Mouse (Mus musculus) CH12.LX (cell line): ENCODE results near the gene Xylt1. TPM values are rescaled to one million over a fixed set of nuclear protein-coding genes. Genes with fewer than 3 reads are reported as not detected.

Source experiments
- DNase-seq: peaks from one replicate; pipeline ENCODE4 v3.0.0-alpha.2; 2013; ENCODE audit errors: extremely low read depth
- H3K27ac ChIP-seq: 2 replicates; pipeline ENCODE4 v1.5.1; 2012; ENCODE audit warnings: low read depth, mild to moderate bottlenecking, control low read depth, moderate library complexity; ENCODE audit not compliant: insufficient read depth
- H3K27me3 ChIP-seq: replicated peaks from 2 replicates; pipeline ENCODE3; 2012; ENCODE audit warnings: inconsistent platforms
- H3K36me3 ChIP-seq, 2 experiments: replicated peaks in 1 of 2; 2 replicates each; pipeline versions ENCODE3 to v1.6.1; 2012; ENCODE audit warnings: inconsistent platforms in 1 of 2, low read length in 1 of 2, mild to moderate bottlenecking in 1 of 2, mixed read lengths in 1 of 2, moderate library complexity in 1 of 2; ENCODE audit not compliant: control insufficient read depth in 1 of 2, insufficient read depth in 1 of 2
- H3K4me1 ChIP-seq, 2 experiments: 2 replicates each; pipeline ENCODE4 v1.6.1; 2012; ENCODE audit warnings: inconsistent platforms in 1 of 2, moderate library complexity in 1 of 2; ENCODE audit not compliant: insufficient read depth in 2 of 2, control insufficient read depth in 1 of 2
- H3K4me2 ChIP-seq: 2 replicates; pipeline ENCODE4 v1.6.1; 2012; ENCODE audit warnings: low read depth, mild to moderate bottlenecking, control low read depth; ENCODE audit not compliant: poor library complexity, insufficient read depth, severe bottlenecking
- H3K4me3 ChIP-seq, 3 experiments: fragments of 150-350 bp in 1 of 3; sonication (generic) in 1 of 3; replicated peaks in 1 of 3; 2 replicates each; pipeline versions ENCODE3 to v1.5.1; 2011 to 2012; ENCODE audit warnings: low read depth in 2 of 3, low read length in 2 of 3, mild to moderate bottlenecking in 2 of 3, moderate library complexity in 2 of 3, control low read depth in 1 of 3, improper control_type of control experiment in 1 of 3, inconsistent platforms in 1 of 3, mixed read lengths in 1 of 3; ENCODE audit not compliant: poor library complexity in 1 of 3
- H3K79me2 ChIP-seq: replicated peaks from 2 replicates; pipeline ENCODE4 v1.6.1; 2012; ENCODE audit warnings: mild to moderate bottlenecking, moderate library complexity; ENCODE audit not compliant: control insufficient read depth, poor library complexity, insufficient read depth, severe bottlenecking; ENCODE audit errors: extremely low read depth
- H3K9ac ChIP-seq: 2 replicates; pipeline ENCODE4 v1.6.1; 2012; ENCODE audit warnings: low read depth, mild to moderate bottlenecking, control low read depth, moderate library complexity; ENCODE audit not compliant: insufficient read depth
- H3K9me3 ChIP-seq: replicated peaks from 2 replicates; pipeline ENCODE3; 2012; ENCODE audit warnings: low read length, inconsistent platforms, mixed read lengths
- CHD1 ChIP-seq: IDR thresholded peaks from 2 replicates; pipeline ENCODE4 v1.6.1; 2012; ENCODE audit warnings: low read depth, low read length, improper control_type of control experiment, inconsistent platforms
- CHD2 ChIP-seq: IDR thresholded peaks from 2 replicates; pipeline ENCODE4 v1.6.1; 2011; ENCODE audit warnings: low read length, improper control_type of control experiment
- EP300 ChIP-seq: IDR thresholded peaks from 2 replicates; pipeline ENCODE4 v1.6.1; 2011; ENCODE audit warnings: low read length, improper control_type of control experiment
- IRF4 ChIP-seq: IDR thresholded peaks from 2 replicates; pipeline ENCODE4 v1.6.1; 2014; ENCODE audit warnings: low read depth, mild to moderate bottlenecking, inconsistent platforms, low read length, improper control_type of control experiment
- KAT2A ChIP-seq: IDR thresholded peaks from 2 replicates; pipeline ENCODE4 v1.6.1; 2012; ENCODE audit warnings: low read length, improper control_type of control experiment, inconsistent platforms; ENCODE audit not compliant: insufficient replicate concordance
- MYC ChIP-seq: IDR thresholded peaks from 2 replicates; pipeline ENCODE4 v1.6.1; 2011; ENCODE audit warnings: low read depth, mild to moderate bottlenecking, improper control_type of control experiment, low read length
- NRF1 ChIP-seq: IDR thresholded peaks from 2 replicates; pipeline ENCODE4 v1.6.1; 2014; ENCODE audit warnings: low read depth, mild to moderate bottlenecking, inconsistent platforms, low read length, improper control_type of control experiment, moderate library complexity
- PAX5 ChIP-seq: IDR thresholded peaks from 2 replicates; pipeline ENCODE4 v1.6.1; 2012; ENCODE audit warnings: low read length, inconsistent platforms, mixed read lengths
- RAD21 ChIP-seq: IDR thresholded peaks from 2 replicates; pipeline ENCODE4 v1.6.1; 2011; ENCODE audit warnings: low read depth, mild to moderate bottlenecking, low read length, improper control_type of control experiment, moderate library complexity
- RCOR1 ChIP-seq: conservative IDR thresholded peaks from 2 replicates; pipeline ENCODE4 v1.6.1; 2012; ENCODE audit warnings: low read depth, mild to moderate bottlenecking, inconsistent platforms, low read length, improper control_type of control experiment
- SMC3 ChIP-seq: IDR thresholded peaks from 2 replicates; pipeline ENCODE4 v1.6.1; 2011; ENCODE audit warnings: low read depth, low read length, improper control_type of control experiment
- USF1 ChIP-seq: IDR thresholded peaks from 2 replicates; pipeline ENCODE4 v1.6.1; 2014; ENCODE audit warnings: low read depth, mild to moderate bottlenecking, inconsistent platforms, low read length, improper control_type of control experiment
- ZC3H11A ChIP-seq: IDR thresholded peaks from 2 replicates; pipeline ENCODE4 v1.6.1; 2012; ENCODE audit warnings: low read depth, mild to moderate bottlenecking, inconsistent platforms, low read length, improper control_type of control experiment
- ZKSCAN1 ChIP-seq: IDR thresholded peaks from 2 replicates; pipeline ENCODE4 v1.6.1; 2012; ENCODE audit warnings: low read depth, inconsistent platforms, low read length, improper control_type of control experiment, borderline replicate concordance
- ZNF384 ChIP-seq: IDR thresholded peaks from 2 replicates; pipeline ENCODE4 v1.6.1; 2012; ENCODE audit warnings: low read depth, low read length, improper control_type of control experiment, inconsistent platforms
- dilution Hi-C: fragments of 300-500 bp; cut with MboI; formaldehyde crosslinking; loops from 2 replicates; pipeline ENCODE4 v1.14.3; 2020; ENCODE audit warnings: low sequenced_read_pairs; ENCODE audit not compliant: extremely low pct_unique_long_range_greater_than_20kb, extremely low pct_ligation_motif_present
- in situ Hi-C: fragments of 300-500 bp; cut with MboI; formaldehyde crosslinking; loops from 3 replicates; pipeline ENCODE4 v1.14.3; 2019; ENCODE audit warnings: low sequenced_read_pairs, low pct_ligation_motif_present, low pct_unique_long_range_greater_than_20kb, mixed read lengths
- polyA plus RNA-seq: library from polyadenylated mRNA; unstranded; fragments of >175 nt; gene quantifications from 2 replicates; pipeline ENCODE4 v1.2.1, GENCODE M21; 2012; ENCODE audit warnings: low read depth; ENCODE audit not compliant: insufficient read length
- total RNA-seq, 2 experiments: library from RNA; depleted of rRNA; stranded (reverse); fragments of 300-350 nt in 1 of 2; fragments of >200 nt in 1 of 2; gene quantifications; 2 replicates each; pipeline ENCODE4 v1.2.3; 2012 to 2014

The Xylt1 gene
- total and polyA plus RNA-seq, 3 experiments: 0.38 to 0.84 (median 0.38) TPM

DNA sequence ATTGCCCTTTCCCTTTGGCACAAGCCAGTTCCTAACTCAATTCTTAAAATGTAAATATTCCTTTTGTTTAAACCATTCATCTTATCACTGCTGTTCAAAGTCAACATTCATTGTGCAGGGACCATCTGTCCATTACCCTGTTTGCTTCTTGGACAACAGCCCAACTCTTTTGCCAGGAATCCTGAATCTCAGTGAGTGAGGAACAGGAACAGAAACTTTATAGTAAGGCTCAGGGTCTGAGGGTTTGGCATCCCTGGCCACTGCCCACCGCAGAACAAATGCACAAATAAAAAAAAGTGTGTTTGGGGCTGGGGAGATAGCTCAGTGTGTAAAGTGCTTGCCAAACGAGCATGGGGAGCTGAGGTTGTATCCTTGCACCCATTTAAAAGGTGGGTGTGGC lies 71.5 kb downstream of the Xylt1 start:
- H3K27ac ChIP-seq: no peak overlapping the region
- DNase-seq: no peak
- H3K9me3 ChIP-seq: no peaks in the 10 kb centered on the region
- no peaks in the 10 kb centered on the region for H3K36me3 ChIP-seq
- TF ChIP-seq ZKSCAN1: no peak
- TF ChIP-seq NRF1: no peak
- TF ChIP-seq EP300: no peak
- no peak for TF ChIP-seq PAX5
- TF ChIP-seq MYC: no peak
- no peak for TF ChIP-seq RAD21
- H3K79me2 ChIP-seq: no peaks in the 10 kb centered on the region
- H3K4me2 ChIP-seq: no peak overlapping the region
- no peak overlapping the region for H3K4me3 ChIP-seq
- H3K9ac ChIP-seq: no peak overlapping the region
- H3K4me1 ChIP-seq: peaks cover 0 to 10% of the 10 kb centered on the region in 2 experiments; a peak in 2 of 4 replicates
- in situ Hi-C loops (no loop called here), dilution Hi-C loops (no loop called here)
- H3K27me3 ChIP-seq: no peaks in the 10 kb centered on the region

DNA sequence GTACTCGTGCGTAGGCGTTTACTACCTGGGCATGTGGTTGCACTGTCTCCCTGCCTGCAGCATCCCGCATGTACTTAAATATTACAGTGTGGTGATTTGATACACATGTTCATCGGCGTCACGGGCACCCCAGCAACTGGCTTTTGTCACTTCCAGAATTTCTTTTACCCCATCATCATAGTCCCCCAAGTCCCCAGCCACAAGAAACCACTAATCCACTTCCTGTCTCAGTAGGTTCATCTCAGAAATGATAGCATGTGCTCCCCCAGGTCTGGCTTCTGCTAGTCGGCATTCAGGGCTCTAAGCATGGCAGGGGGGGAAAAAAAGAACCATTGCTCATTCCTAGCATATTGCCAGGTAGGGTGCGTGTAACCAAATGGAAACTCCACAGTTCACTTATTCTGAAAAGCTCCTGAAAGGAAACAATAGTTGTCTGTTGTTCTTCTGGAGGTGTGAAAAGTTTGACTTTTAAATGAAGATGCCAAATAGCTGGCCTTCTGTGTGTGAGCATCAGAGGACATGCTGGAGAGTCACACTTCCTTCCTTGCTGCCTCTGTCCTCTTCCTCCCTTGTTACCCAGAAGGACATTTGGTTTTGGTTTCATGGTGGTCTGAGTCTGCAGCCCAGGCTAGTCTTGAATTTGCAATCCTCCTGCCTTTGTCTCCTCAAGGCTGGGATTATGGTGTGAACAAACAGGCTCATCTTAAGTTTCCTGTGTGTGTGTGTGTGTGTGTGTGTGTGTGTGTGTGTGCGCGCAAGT lies 74.2 kb downstream of the Xylt1 start:
- TF ChIP-seq SMC3 (no peak), IRF4 (no peak), RCOR1 (no peak), CHD2 (no peak), ZC3H11A (no peak), CHD1 (no peak), USF1 (no peak), ZNF384 (no peak), KAT2A (no peak)
- Histone ChIP-seq H3K4me2 (no peak overlapping the region), H3K27ac (no peak overlapping the region), H3K27me3 (no peaks in the 10 kb centered on the region), H3K36me3 (no peaks in the 10 kb centered on the region), H3K79me2 (no peaks in the 10 kb centered on the region), H3K4me1 (peaks cover 0 to 10% of the 10 kb centered on the region in 2 experiments; a peak in 2 of 4 replicates), H3K9me3 (no peaks in the 10 kb centered on the region), H3K9ac (no peak overlapping the region), H3K4me3 (no peak overlapping the region)
- in situ Hi-C loops (no loop called here), dilution Hi-C loops (no loop called here)
- DNase-seq: no peak
